Mouse (Mus musculus) kidney, adult 2 months (tissue): Measurements from ENCODE around the gene Kxd1.

Source experiments
- CTCF ChIP-seq: fragments of 200-500 bp; conservative IDR thresholded peaks from 2 replicates; pipeline ENCODE4 v1.5.1; 2011; ENCODE audit warnings: low read depth, mild to moderate bottlenecking, control low read depth, low read length, moderate library complexity, mixed read lengths; ENCODE audit not compliant: insufficient read depth, insufficient read length
- POLR2A ChIP-seq: fragments of 200-500 bp; IDR thresholded peaks from one replicate; pipeline ENCODE4 v1.6.1; 2011; ENCODE audit warnings: low read depth, low read length, control low read depth

DNA sequence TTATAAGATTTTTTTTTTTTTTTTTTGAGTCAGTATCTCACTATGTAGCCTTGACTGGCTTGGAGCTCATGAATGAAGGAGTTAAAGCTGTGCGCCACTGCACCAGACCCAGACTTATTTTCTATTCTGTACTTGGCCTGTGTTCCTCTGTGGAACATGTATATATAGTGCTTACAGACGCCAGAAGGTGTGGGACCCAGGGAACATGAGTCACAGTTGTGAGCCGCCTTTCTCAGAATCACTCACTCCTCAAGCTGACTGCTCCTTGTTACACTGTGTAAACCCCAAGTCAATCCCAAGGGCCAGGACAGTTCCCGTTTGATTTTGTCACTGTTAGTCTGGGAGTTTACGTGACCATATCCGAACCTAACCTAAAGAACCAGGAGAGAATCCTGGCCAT is 8.7 kb downstream of the Kxd1 start:
- TF ChIP-seq CTCF (no peak), POLR2A (no peak)
